Mouse (Mus musculus): ENCODE results near the gene Amotl1. TPM values are rescaled to one million over a fixed set of nuclear protein-coding genes. Genes with fewer than 3 reads are reported as not detected.
"Not testable (repeated sequence)": the region's sequence is repeated elsewhere in the genome, so short reads cannot be mapped to it uniquely, and the experiment has no call there.

Amotl1 gene
- polyA plus RNA-seq, 1 experiment from 2014 or later = 0.06 TPM

- WGBS (ENCODE audit: missing documents) = 93% methylated on average over 4 of the region's 4 CpGs
- H3K79me2 ChIP-seq (ENCODE audit: inconsistent target) = no peaks in the 10 kb centered on the region
- no peaks in the 10 kb centered on the region for H3K36me3 ChIP-seq (ENCODE audit: inconsistent target)
- H3K4me3 ChIP-seq (ENCODE audit: inconsistent target) = no peak overlapping the region
- no peak overlapping the region for H3K27ac ChIP-seq
Observed at GRCm38 (mm10) chr9:14603475-14603874, 41.4 kb downstream of the Amotl1 start.

- H3K4me3 ChIP-seq (ENCODE audit: inconsistent target) = no peak overlapping the region
- 89% methylated on average over 5 of the region's 5 CpGs for WGBS (ENCODE audit: missing documents)
- no peaks in the 10 kb centered on the region for H3K36me3 ChIP-seq (ENCODE audit: inconsistent target)
- no peak overlapping the region for H3K27ac ChIP-seq
- no peaks in the 10 kb centered on the region for H3K79me2 ChIP-seq (ENCODE audit: inconsistent target)
Observed at GRCm38 (mm10) chr9:14599799-14600198, 45.1 kb downstream of the Amotl1 start.

GRCm38 (mm10) chr9:14598157-14598556 lies 46.7 kb downstream of the Amotl1 start:
- WGBS (ENCODE audit: missing documents) = 81% methylated on average over 2 of the region's 2 CpGs
- Histone ChIP-seq H3K4me3 (ENCODE audit: inconsistent target) (no peak overlapping the region), H3K27ac (no peak overlapping the region), H3K36me3 (ENCODE audit: inconsistent target) (no peaks in the 10 kb centered on the region), H3K79me2 (ENCODE audit: inconsistent target) (no peaks in the 10 kb centered on the region)

GRCm38 (mm10) chr9:14597429-14597828 lies 47.4 kb downstream of the Amotl1 start:
- Histone ChIP-seq H3K79me2 (ENCODE audit: inconsistent target) (no peaks in the 10 kb centered on the region), H3K27ac (no peak overlapping the region)
- 100% methylated on average over 3 of the region's 3 CpGs for WGBS (ENCODE audit: missing documents)

GRCm38 (mm10) chr9:14596858-14597257 lies 48.0 kb downstream of the Amotl1 start:
- no peaks in the 10 kb centered on the region for H3K79me2 ChIP-seq (ENCODE audit: inconsistent target)
- H3K27ac ChIP-seq = no peak overlapping the region
- H3K4me3 ChIP-seq (ENCODE audit: inconsistent target) = no peak overlapping the region
- H3K36me3 ChIP-seq (ENCODE audit: inconsistent target) = no peaks in the 10 kb centered on the region
- WGBS (ENCODE audit: missing documents) = 79% methylated on average over 7 of the region's 7 CpGs

More at GRCm38 (mm10) chr9:14597429-14597828, 47.4 kb downstream of the Amotl1 start:
- Histone ChIP-seq H3K4me3 (ENCODE audit: inconsistent target) (no peak overlapping the region), H3K36me3 (ENCODE audit: inconsistent target) (no peaks in the 10 kb centered on the region)

GRCm38 (mm10) chr9:14596427-14596826 lies 48.4 kb downstream of the Amotl1 start:
- H3K79me2 ChIP-seq (ENCODE audit: inconsistent target) = no peaks in the 10 kb centered on the region
- H3K36me3 ChIP-seq (ENCODE audit: inconsistent target) = no peaks in the 10 kb centered on the region
- 87% methylated on average over 5 of the region's 5 CpGs for WGBS (ENCODE audit: missing documents)
- no peak overlapping the region for H3K4me3 ChIP-seq (ENCODE audit: inconsistent target)
- no peak overlapping the region for H3K27ac ChIP-seq

GRCm38 (mm10) chr9:14595893-14596292 lies 49.0 kb downstream of the Amotl1 start:
- no peak overlapping the region for H3K4me3 ChIP-seq (ENCODE audit: inconsistent target)
- no peaks in the 10 kb centered on the region for H3K36me3 ChIP-seq (ENCODE audit: inconsistent target)
- H3K79me2 ChIP-seq (ENCODE audit: inconsistent target) = no peaks in the 10 kb centered on the region
- 84% methylated on average over 3 of the region's 3 CpGs for WGBS (ENCODE audit: missing documents)
- no peak overlapping the region for H3K27ac ChIP-seq

- no peak overlapping the region for H3K27ac ChIP-seq
- 98% methylated on average over 3 of the region's 4 CpGs for WGBS (ENCODE audit: missing documents)
- no peaks in the 10 kb centered on the region for H3K79me2 ChIP-seq (ENCODE audit: inconsistent target)
- no peak overlapping the region for H3K4me3 ChIP-seq (ENCODE audit: inconsistent target)
- no peaks in the 10 kb centered on the region for H3K36me3 ChIP-seq (ENCODE audit: inconsistent target)
Observed at GRCm38 (mm10) chr9:14593880-14594279, 51.0 kb downstream of the Amotl1 start.

GRCm38 (mm10) chr9:14590666-14591065 lies 54.2 kb downstream of the Amotl1 start:
- Histone ChIP-seq H3K79me2 (ENCODE audit: inconsistent target) (no peaks in the 10 kb centered on the region), H3K27ac (no peak overlapping the region), H3K36me3 (ENCODE audit: inconsistent target) (no peaks in the 10 kb centered on the region), H3K4me3 (ENCODE audit: inconsistent target) (no peak overlapping the region)
- WGBS (ENCODE audit: missing documents) = 92% methylated on average over 7 of the region's 7 CpGs

- H3K4me3 ChIP-seq (ENCODE audit: inconsistent target) = no peak overlapping the region
- H3K79me2 ChIP-seq (ENCODE audit: inconsistent target) = no peaks in the 10 kb centered on the region
- WGBS (ENCODE audit: missing documents) = 81% methylated on average over 4 of the region's 4 CpGs
- H3K27ac ChIP-seq = no peak overlapping the region
- H3K36me3 ChIP-seq (ENCODE audit: inconsistent target) = no peaks in the 10 kb centered on the region
Observed at GRCm38 (mm10) chr9:14588690-14589089, 56.2 kb downstream of the Amotl1 start.

GRCm38 (mm10) chr9:14585702-14586101 lies 59.2 kb downstream of the Amotl1 start:
- Histone ChIP-seq H3K4me3 (ENCODE audit: inconsistent target) (no peak overlapping the region), H3K79me2 (ENCODE audit: inconsistent target) (no peaks in the 10 kb centered on the region), H3K27ac (no peak overlapping the region), H3K36me3 (ENCODE audit: inconsistent target) (no peaks in the 10 kb centered on the region)
- 57% methylated on average over 1 of the region's 1 CpGs for WGBS (ENCODE audit: missing documents)

- Histone ChIP-seq H3K27ac (no peak overlapping the region), H3K36me3 (ENCODE audit: inconsistent target) (no peaks in the 10 kb centered on the region), H3K4me3 (ENCODE audit: inconsistent target) (no peak overlapping the region), H3K79me2 (ENCODE audit: inconsistent target) (no peaks in the 10 kb centered on the region)
- 89% methylated on average over 4 of the region's 4 CpGs for WGBS (ENCODE audit: missing documents)
Observed at GRCm38 (mm10) chr9:14578960-14579359, 65.9 kb downstream of the Amotl1 start.

GRCm38 (mm10) chr9:14576359-14576758 lies 68.5 kb downstream of the Amotl1 start:
- H3K79me2 ChIP-seq (ENCODE audit: inconsistent target); H3K27ac ChIP-seq; H3K36me3 ChIP-seq (ENCODE audit: inconsistent target); H3K4me3 ChIP-seq (ENCODE audit: inconsistent target): not testable (repeated sequence)
- 62% methylated on average over 2 of the region's 2 CpGs for WGBS (ENCODE audit: missing documents)

- H3K36me3 ChIP-seq (ENCODE audit: inconsistent target) = no peaks in the 10 kb centered on the region
- 72% methylated on average over 12 of the region's 12 CpGs for WGBS (ENCODE audit: missing documents)
- no peak overlapping the region for H3K4me3 ChIP-seq (ENCODE audit: inconsistent target)
- no peak overlapping the region for H3K27ac ChIP-seq
- no peaks in the 10 kb centered on the region for H3K79me2 ChIP-seq (ENCODE audit: inconsistent target)
Observed at GRCm38 (mm10) chr9:14574760-14575399, 70.0 kb downstream of the Amotl1 start.

- 96% methylated on average over 4 of the region's 4 CpGs for WGBS (ENCODE audit: missing documents)
- H3K4me3 ChIP-seq (ENCODE audit: inconsistent target) = no peak overlapping the region
Observed at GRCm38 (mm10) chr9:14569175-14569975, 75.5 kb downstream of the Amotl1 start.

More at GRCm38 (mm10) chr9:14569175-14569975, 75.5 kb downstream of the Amotl1 start:
- Histone ChIP-seq H3K27ac (no peak overlapping the region), H3K79me2 (ENCODE audit: inconsistent target) (no peaks in the 10 kb centered on the region), H3K36me3 (ENCODE audit: inconsistent target) (no peaks in the 10 kb centered on the region)

All from macrophage (primary cell).